Mouse (Mus musculus): ENCODE results near the gene Nfe2. TPM values are rescaled to one million over a fixed set of nuclear protein-coding genes. Genes with fewer than 3 reads are reported as not detected.
A peak's percentile ranks its signal among the peaks of the same experiment; 100 is the strongest.

Gene Nfe2
- polyA plus RNA-seq, 2 experiments: 175 to 178 TPM

DNA sequence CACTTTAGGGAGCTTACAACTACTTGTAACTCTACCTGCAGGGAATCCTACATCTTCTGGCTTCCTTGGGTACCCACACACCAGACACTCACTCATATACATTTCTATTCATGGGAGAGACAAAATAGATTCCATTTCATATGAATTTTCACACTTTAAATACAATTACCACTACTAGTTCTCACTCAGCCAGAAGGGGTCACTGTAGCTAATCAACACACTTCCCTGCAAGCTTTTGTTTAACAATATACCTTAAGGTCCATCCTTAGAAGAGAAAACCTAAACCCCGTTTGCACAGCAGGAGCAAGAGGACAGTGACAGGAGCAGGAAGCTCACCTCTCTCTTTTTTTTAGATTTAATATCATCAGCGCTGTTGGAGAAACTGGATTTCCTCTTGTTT, 53.0 kb downstream of the Nfe2 start:
- DNase-seq (ENCODE audit: low read depth in 3 of 3, low spot score in 3 of 3) (no peak), ATAC-seq (ENCODE audit: insufficient read depth) (no peak)
- no peak overlapping the region for H3K27ac ChIP-seq
- H3K9me3 ChIP-seq (ENCODE audit: control insufficient read depth, low read length): no peaks in the 10 kb centered on the region
- peaks cover 80% of the 10 kb centered on the region for H3K36me3 ChIP-seq (replicated peaks; ENCODE audit: control insufficient read depth, insufficient read depth, low read depth)
- H3K4me3 ChIP-seq (ENCODE audit: insufficient read depth in 1 of 2, low read depth in 2 of 2, low read length in 2 of 2): no peak overlapping the region
- 70% methylated on average over 2 of the region's 2 CpGs for WGBS (ENCODE audit: insufficient replicate concordance)
- no peaks in the 10 kb centered on the region for H3K4me1 ChIP-seq (replicated peaks; ENCODE audit: control insufficient read depth in 2 of 2, insufficient read depth in 2 of 2, low read length in 1 of 2)
- H3K4me2 ChIP-seq (ENCODE audit: low read depth): no peak overlapping the region
- no peak overlapping the region for H3K9ac ChIP-seq (replicated peaks)
- TF ChIP-seq EP300 (IDR thresholded peaks at IDR 0.05; ENCODE audit: low read depth): no peak
- peak; percentile 21; the same call in 1 of the 2 replicates for TF ChIP-seq CTCF (IDR thresholded peaks at IDR 0.05; ENCODE audit: low read depth)
- no peaks in the 10 kb centered on the region for H3K27me3 ChIP-seq (ENCODE audit: control insufficient read depth, insufficient read depth, low read length)

DNA sequence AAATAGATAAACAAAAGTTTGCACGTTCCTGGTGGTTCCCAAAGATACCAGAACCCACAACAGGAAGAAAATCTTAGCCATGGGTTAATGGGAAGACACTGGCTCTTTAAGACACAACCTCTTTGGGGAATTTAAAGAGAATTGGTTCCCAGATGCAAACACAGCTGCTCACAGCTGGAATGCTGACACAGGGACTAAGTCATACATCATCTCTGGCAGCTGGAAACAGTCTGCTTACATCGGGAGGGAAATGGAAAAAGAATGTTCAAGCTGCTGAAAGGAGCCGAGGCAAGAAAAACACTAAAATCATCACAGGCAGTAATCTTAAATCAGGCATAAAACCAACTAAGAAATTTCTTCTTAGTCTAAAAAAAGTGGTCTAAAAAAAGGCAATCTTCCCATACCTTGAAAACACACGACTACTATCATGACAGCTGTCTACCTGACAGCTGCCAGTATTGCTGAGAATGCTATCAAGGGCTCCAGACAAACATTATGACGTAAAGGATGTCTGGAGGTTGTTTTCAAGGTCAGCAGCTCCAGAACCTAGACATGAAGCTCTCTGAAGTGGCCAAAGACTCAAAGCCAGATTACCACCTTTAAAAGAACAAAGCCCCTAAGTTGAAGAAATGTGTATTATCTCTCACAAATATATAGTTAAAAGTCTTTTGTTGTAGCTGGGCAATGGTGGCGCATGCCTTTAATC, 56.0 kb downstream of the Nfe2 start:
- TF ChIP-seq EP300 (IDR thresholded peaks at IDR 0.05; ENCODE audit: low read depth) (no peak), CTCF (IDR thresholded peaks at IDR 0.05; ENCODE audit: low read depth) (no peak)
- ATAC-seq (ENCODE audit: insufficient read depth) (no peak), DNase-seq (ENCODE audit: low read depth in 3 of 3, low spot score in 3 of 3) (no peak)
- whole genome bisulfite sequencing (ENCODE audit: insufficient replicate concordance): 65% methylated on average over 6 of the region's 6 CpGs
- H3K4me2 ChIP-seq (ENCODE audit: low read depth): no peak overlapping the region
- no peak overlapping the region for H3K9ac ChIP-seq (replicated peaks)
- H3K4me3 ChIP-seq (ENCODE audit: insufficient read depth in 1 of 2, low read depth in 2 of 2, low read length in 2 of 2): no peak overlapping the region
- no peaks in the 10 kb centered on the region for H3K9me3 ChIP-seq (ENCODE audit: control insufficient read depth, low read length)
- H3K4me1 ChIP-seq (replicated peaks; ENCODE audit: control insufficient read depth in 2 of 2, insufficient read depth in 2 of 2, low read length in 1 of 2): no peaks in the 10 kb centered on the region
- H3K27me3 ChIP-seq (ENCODE audit: control insufficient read depth, insufficient read depth, low read length): no peaks in the 10 kb centered on the region
- no peak overlapping the region for H3K27ac ChIP-seq
- H3K36me3 ChIP-seq (replicated peaks; ENCODE audit: control insufficient read depth, insufficient read depth, low read depth): peaks cover 84% of the 10 kb centered on the region

MicroRNA genes within 50 kb of the gene (microRNA counts, 519-probe panel; counts per million panel counts)
- microRNA mmu-miR-148b: 6,207 counts per million, percentile 48 among the panel's probes with 10 or more counts

Small RNA genes within 50 kb of the gene (microRNA-seq; reads per million reads assigned to microRNA genes)
- 847 reads per million, percentile 71 among the genes with 10 or more reads in this experiment for gene Mir148b

Other genes with a start within 250 kb of the Nfe2 start
- 0.07 and 0.12 TPM in 2 replicates for gene Hoxc4, start 239.5 kb downstream of the Nfe2 start, polyA plus RNA-seq (2012; rRNA removed)
- gene Hoxc4, start 239.5 kb downstream of the Nfe2 start, polyA plus RNA-seq (2014; fragmentation: Nextera tagmentation; extraction: Ambion mirVana): 0.05 and 0.06 TPM in 2 replicates
- 3.6 and 4.4 TPM in 2 replicates for gene Smug1, start 91.3 kb downstream of the Nfe2 start, polyA plus RNA-seq (2012; rRNA removed)
- gene Smug1, start 91.3 kb downstream of the Nfe2 start, polyA plus RNA-seq (2014; fragmentation: Nextera tagmentation; extraction: Ambion mirVana): 3.8 and 4.7 TPM in 2 replicates
- 27.8 and 32.4 TPM in 2 replicates for gene Cbx5, start 18.6 kb downstream of the Nfe2 start, polyA plus RNA-seq (2012; rRNA removed)
- gene Cbx5, start 18.6 kb downstream of the Nfe2 start, polyA plus RNA-seq (2014; fragmentation: Nextera tagmentation; extraction: Ambion mirVana): 54.4 and 57.1 TPM in 2 replicates
- 329 and 510 TPM in 2 replicates for gene Hnrnpa1, start 18.0 kb downstream of the Nfe2 start, polyA plus RNA-seq (2012; rRNA removed)
- 240 and 270 TPM in 2 replicates for gene Hnrnpa1, start 18.0 kb downstream of the Nfe2 start, polyA plus RNA-seq (2014; fragmentation: Nextera tagmentation; extraction: Ambion mirVana)
- gene Copz1, start 14.3 kb upstream of the Nfe2 start, polyA plus RNA-seq (2012; rRNA removed): 118 and 133 TPM in 2 replicates
- 205 and 219 TPM in 2 replicates for gene Copz1, start 14.3 kb upstream of the Nfe2 start, polyA plus RNA-seq (2014; fragmentation: Nextera tagmentation; extraction: Ambion mirVana)
- 0.17 and 0.20 TPM in 2 replicates for gene Gpr84, start 52.2 kb upstream of the Nfe2 start, polyA plus RNA-seq (2012; rRNA removed)
- gene Gpr84, start 52.2 kb upstream of the Nfe2 start, polyA plus RNA-seq (2014; fragmentation: Nextera tagmentation; extraction: Ambion mirVana): 0.18 and 0.32 TPM in 2 replicates
- gene Zfp385a, start 81.7 kb upstream of the Nfe2 start, polyA plus RNA-seq (2012; rRNA removed): 4.9 and 5.6 TPM in 2 replicates
- gene Zfp385a, start 81.7 kb upstream of the Nfe2 start, polyA plus RNA-seq (2014; fragmentation: Nextera tagmentation; extraction: Ambion mirVana): 4.7 and 6.2 TPM in 2 replicates
- gene Itga5, start 108.4 kb upstream of the Nfe2 start, polyA plus RNA-seq (2012; rRNA removed): 8.4 and 9.3 TPM in 2 replicates
- gene Itga5, start 108.4 kb upstream of the Nfe2 start, polyA plus RNA-seq (2014; fragmentation: Nextera tagmentation; extraction: Ambion mirVana): 9.9 and 12.5 TPM in 2 replicates
- gene Gtsf1, start 172.1 kb upstream of the Nfe2 start, polyA plus RNA-seq (2012; rRNA removed): not detected in 2 replicates
- not detected in 2 replicates for gene Gtsf1, start 172.1 kb upstream of the Nfe2 start, polyA plus RNA-seq (2014; fragmentation: Nextera tagmentation; extraction: Ambion mirVana)
- gene Gtsf2, start 190.1 kb upstream of the Nfe2 start, polyA plus RNA-seq (2012; rRNA removed): not detected in 2 replicates
- not detected in 2 replicates for gene Gtsf2, start 190.1 kb upstream of the Nfe2 start, polyA plus RNA-seq (2014; fragmentation: Nextera tagmentation; extraction: Ambion mirVana)
- 4.9 and 5.6 TPM in 2 replicates for gene Nckap1l, start 195.4 kb upstream of the Nfe2 start, polyA plus RNA-seq (2012; rRNA removed)
- 5.9 and 6.1 TPM in 2 replicates for gene Nckap1l, start 195.4 kb upstream of the Nfe2 start, polyA plus RNA-seq (2014; fragmentation: Nextera tagmentation; extraction: Ambion mirVana)
- 0.83 and 1.0 TPM in 2 replicates for gene Pde1b, start 244.6 kb upstream of the Nfe2 start, polyA plus RNA-seq (2012; rRNA removed)
- 0.11 and 0.19 TPM in 2 replicates for gene Pde1b, start 244.6 kb upstream of the Nfe2 start, polyA plus RNA-seq (2014; fragmentation: Nextera tagmentation; extraction: Ambion mirVana)

Data from liver, embryonic 14.5 days (tissue).